Mouse (Mus musculus) E14TG2a.4 (cell line): ENCODE measurements around the gene Klhl28.

ENCODE experiments used
- H3K27me3 ChIP-seq: 2 replicates; pipeline ENCODE4 v1.6.1; 2014; ENCODE audit warnings: low read length, control low read depth; ENCODE audit not compliant: insufficient read depth
- H3K36me3 ChIP-seq: 2 replicates; pipeline ENCODE4 v1.6.1; 2014; ENCODE audit warnings: low read length, control low read depth; ENCODE audit not compliant: insufficient read depth
- H3K4me1 ChIP-seq: replicated peaks from 2 replicates; pipeline ENCODE4 v1.6.1; 2014; ENCODE audit warnings: low read depth, low read length, control low read depth
- H3K4me3 ChIP-seq: replicated peaks from 2 replicates; pipeline ENCODE4 v1.5.1; 2014; ENCODE audit warnings: mild to moderate bottlenecking, low read length
- H3K9me3 ChIP-seq: 2 replicates; pipeline ENCODE4 v1.6.1; 2014; ENCODE audit warnings: low read length, control low read depth
- CTCF ChIP-seq: conservative IDR thresholded peaks from 2 replicates; pipeline ENCODE4 v1.5.1; 2014; ENCODE audit warnings: low read length
- NANOG ChIP-seq: IDR thresholded peaks from 2 replicates; pipeline ENCODE4 v1.6.1; 2014; ENCODE audit warnings: borderline replicate concordance, low read length, mixed read lengths
- POU5F1 ChIP-seq: IDR thresholded peaks from 2 replicates; pipeline ENCODE4 v1.6.1; 2014; ENCODE audit warnings: low read length, borderline replicate concordance

The Klhl28 gene

GRCm38 (mm10) chr12:64903186-64903585, 62.1 kb downstream of the Klhl28 start:
- H3K4me1 ChIP-seq, result peaks cover 4% of the 10 kb centered on the region; the same call in 1 of the 2 replicates
- H3K4me3 ChIP-seq, result no peak overlapping the region
- TF ChIP-seq NANOG (no peak), POU5F1 (no peak), CTCF (no peak)
- H3K27me3 ChIP-seq, result no peaks in the 10 kb centered on the region
- no peaks in the 10 kb centered on the region for H3K9me3 ChIP-seq
- H3K36me3 ChIP-seq, result no peaks in the 10 kb centered on the region

DNA sequence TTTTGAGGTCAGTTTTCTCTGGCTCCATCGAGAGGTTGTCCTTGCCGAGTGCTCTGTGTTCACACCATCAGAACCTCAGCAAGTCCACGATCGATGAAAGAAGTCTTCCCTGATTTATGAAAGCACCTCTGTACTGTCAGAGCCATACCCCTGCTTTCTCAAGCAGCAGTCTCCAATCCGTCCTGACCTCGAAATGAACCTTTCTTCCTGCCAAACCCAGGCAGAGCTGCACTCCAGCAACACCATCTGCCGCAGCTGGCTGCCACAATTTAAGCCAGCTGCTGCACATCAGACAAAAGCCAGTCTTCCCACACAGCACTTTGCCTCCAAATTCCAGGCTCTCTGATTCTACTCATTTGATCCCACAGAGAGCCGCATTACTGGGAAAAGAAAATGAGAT, 62.8 kb downstream of the Klhl28 start:
- no peak for TF ChIP-seq POU5F1
- no peak for TF ChIP-seq NANOG
- no peak for TF ChIP-seq CTCF
- H3K36me3 ChIP-seq, result no peaks in the 10 kb centered on the region
- H3K27me3 ChIP-seq, result no peaks in the 10 kb centered on the region
- H3K9me3 ChIP-seq, result no peaks in the 10 kb centered on the region
- H3K4me3 ChIP-seq, result no peak overlapping the region
- peaks cover 4% of the 10 kb centered on the region; the same call in 1 of the 2 replicates for H3K4me1 ChIP-seq

- Histone ChIP-seq H3K4me3 (no peak overlapping the region), H3K36me3 (no peaks in the 10 kb centered on the region), H3K4me1 (no peaks in the 10 kb centered on the region), H3K27me3 (no peaks in the 10 kb centered on the region), H3K9me3 (no peaks in the 10 kb centered on the region)
- TF ChIP-seq CTCF (peak; percentile 67), POU5F1 (no peak), NANOG (no peak)
These were observed 68.1 kb downstream of the Klhl28 start for GRCm38 (mm10) chr12:64897060-64897730.
